Mouse (Mus musculus) heart, postnatal 0 days (tissue): ENCODE results near the gene Wfdc3. TPM values are rescaled to one million over a fixed set of nuclear protein-coding genes. Genes with fewer than 3 reads are reported as not detected.

Experiments used
- ATAC-seq: fragments of 200-750 bp; cut with Nextera tagmentation; 2 replicates; pipeline ENCODE4 v1.8.0; 2017; ENCODE audit warnings: low read depth, moderate number of reproducible peaks, moderate library complexity; ENCODE audit not compliant: insufficient read depth
- DNase-seq: peaks from one replicate; pipeline ENCODE4 v3.0.0-alpha.2; 2016; ENCODE audit warnings: low spot score
- H3K27ac ChIP-seq: fragments of 300-500 bp; sonication (generic); 2 replicates; pipeline ENCODE4 v1.5.1; 2014; ENCODE audit warnings: low read depth, mild to moderate bottlenecking
- H3K27me3 ChIP-seq: fragments of 300-500 bp; sonication (generic); 2 replicates; pipeline ENCODE4 v1.6.1; 2014; ENCODE audit warnings: low read length, mixed read lengths; ENCODE audit not compliant: control insufficient read depth, insufficient read depth
- H3K36me3 ChIP-seq: fragments of 300-500 bp; sonication (generic); replicated peaks from 2 replicates; pipeline ENCODE4 v1.6.1; 2014; ENCODE audit warnings: low read length, mixed read lengths; ENCODE audit not compliant: control insufficient read depth, insufficient read depth
- H3K4me1 ChIP-seq: fragments of 300-500 bp; sonication (generic); 2 replicates; pipeline ENCODE4 v1.6.1; 2014; ENCODE audit warnings: antibody characterized with exemption; ENCODE audit not compliant: control insufficient read depth, insufficient read depth
- H3K4me2 ChIP-seq: fragments of 300-500 bp; sonication (generic); 2 replicates; pipeline ENCODE4 v1.6.1; 2014; ENCODE audit warnings: low read depth, mild to moderate bottlenecking, low read length, moderate library complexity
- H3K4me3 ChIP-seq: fragments of 300-500 bp; sonication (generic); 2 replicates; pipeline ENCODE4 v1.5.1; 2014; ENCODE audit warnings: low read depth, low read length
- H3K9ac ChIP-seq: fragments of 300-500 bp; sonication (generic); replicated peaks from 2 replicates; pipeline ENCODE4 v1.6.1; 2014; ENCODE audit warnings: low read depth, low read length, mixed read lengths
- H3K9me3 ChIP-seq: fragments of 300-500 bp; sonication (generic); replicated peaks from 2 replicates; pipeline ENCODE4 v1.6.1; 2016; ENCODE audit warnings: low read length; ENCODE audit not compliant: control insufficient read depth
- CTCF ChIP-seq: IDR thresholded peaks from 2 replicates; pipeline ENCODE4 v1.5.1; 2016; ENCODE audit warnings: antibody characterized with exemption, control low read depth, low read depth
- EP300 ChIP-seq: IDR thresholded peaks from 2 replicates; pipeline ENCODE4 v1.6.1; 2016; ENCODE audit warnings: antibody characterized with exemption, low read depth
- WGBS: fragments of 180-500 bp; shearing (Covaris S2); extraction: QIAGEN DNeasy Blood & Tissue Kit; methylation state at CpG from one replicate; pipeline ENCODE4 v1.1.7; 2014; 5-methylcytosine and 5-hydroxymethylcytosine counted together
- polyA plus RNA-seq: library from polyadenylated mRNA; unstranded; fragments of >200 nt; fragmentation: Nextera tagmentation; extraction: Ambion mirVana; gene quantifications from 2 replicates; pipeline ENCODE4 v1.2.1, GENCODE M21; 2015
- total RNA-seq: library from RNA; depleted of rRNA; stranded (reverse); fragments of >200 nt; gene quantifications from 2 replicates; pipeline ENCODE4 v1.2.3, GENCODE M21; 2014; ENCODE audit warnings: low replicate concordance

Wfdc3 gene
- total and polyA plus RNA-seq, 2 experiments from 2014 or later = 0.46 TPM; not detected in 1

GRCm38 (mm10) chr2:164765841-164766240 is 20.1 kb upstream of the Wfdc3 start:
- Histone ChIP-seq H3K4me1 (0 out of 2 replicates have a peak, but pooled peaks cover 10% of the 10 kb centered on the region), H3K9ac (no peak overlapping the region), H3K36me3 (peaks cover 64% of the 10 kb centered on the region), H3K4me3 (no peak overlapping the region), H3K27me3 (no peaks in the 10 kb centered on the region), H3K9me3 (no peaks in the 10 kb centered on the region), H3K4me2 (no peak overlapping the region), H3K27ac (peak overlapping the region; percentile 36; the same call in 1 of the 2 replicates)
- no peak for DNase-seq
- WGBS = 44% methylated on average over 3 of the region's 3 CpGs
- TF ChIP-seq EP300 (no peak), CTCF (no peak)
- ATAC-seq = no peak

GRCm38 (mm10) chr2:164762593-164762992 is 16.9 kb upstream of the Wfdc3 start:
- WGBS = 82% methylated on average over 7 of the region's 7 CpGs

GRCm38 (mm10) chr2:164761971-164762370 is 16.2 kb upstream of the Wfdc3 start:
- WGBS = 93% methylated on average over 4 of the region's 4 CpGs
- ATAC-seq = no peak
- peaks cover 88% of the 10 kb centered on the region for H3K36me3 ChIP-seq

More at GRCm38 (mm10) chr2:164762593-164762992, 16.9 kb upstream of the Wfdc3 start:
- no peak for TF ChIP-seq EP300
- TF ChIP-seq CTCF = no peak
- DNase-seq = no peak
- Histone ChIP-seq H3K36me3 (peaks cover 87% of the 10 kb centered on the region), H3K4me2 (no peak overlapping the region), H3K9me3 (no peaks in the 10 kb centered on the region), H3K27me3 (no peaks in the 10 kb centered on the region), H3K4me1 (0 out of 2 replicates have a peak, but pooled peaks cover 4% of the 10 kb centered on the region), H3K4me3 (no peak overlapping the region), H3K9ac (no peak overlapping the region), H3K27ac (no peak overlapping the region)
- ATAC-seq = no peak

GRCm38 (mm10) chr2:164761502-164761901 is 15.8 kb upstream of the Wfdc3 start:
- Histone ChIP-seq H3K9me3 (no peaks in the 10 kb centered on the region), H3K27me3 (no peaks in the 10 kb centered on the region), H3K4me2 (no peak overlapping the region), H3K36me3 (peaks cover 89% of the 10 kb centered on the region), H3K4me1 (0 out of 2 replicates have a peak, but pooled peaks cover 4% of the 10 kb centered on the region), H3K9ac (no peak overlapping the region), H3K4me3 (no peak overlapping the region), H3K27ac (peak overlapping the region; percentile 18)
- WGBS = 67% methylated on average over 2 of the region's 2 CpGs
- TF ChIP-seq CTCF (no peak), EP300 (peak; percentile 22; the same call in 1 of the 2 replicates)
- peak; percentile 69 for ATAC-seq
- no peak for DNase-seq

More at GRCm38 (mm10) chr2:164761971-164762370, 16.2 kb upstream of the Wfdc3 start:
- Histone ChIP-seq H3K9me3 (no peaks in the 10 kb centered on the region), H3K9ac (no peak overlapping the region), H3K27me3 (no peaks in the 10 kb centered on the region), H3K4me1 (0 out of 2 replicates have a peak, but pooled peaks cover 4% of the 10 kb centered on the region), H3K4me2 (no peak overlapping the region), H3K4me3 (no peak overlapping the region), H3K27ac (0 out of 2 replicates have a peak overlapping the region, but pooled peaks have one; percentile 18)
- DNase-seq = no peak
- TF ChIP-seq CTCF = no peak
- TF ChIP-seq EP300 = peak; percentile 5; the same call in 1 of the 2 replicates

- Histone ChIP-seq H3K27me3 (no peaks in the 10 kb centered on the region), H3K4me3 (no peak overlapping the region), H3K9ac (no peak overlapping the region), H3K36me3 (peaks cover 89% of the 10 kb centered on the region), H3K27ac (peak overlapping the region; percentile 11; the same call in 1 of the 2 replicates), H3K4me2 (no peak overlapping the region), H3K4me1 (0 out of 2 replicates have a peak, but pooled peaks cover 4% of the 10 kb centered on the region), H3K9me3 (no peaks in the 10 kb centered on the region)
- ATAC-seq (no peak), DNase-seq (no peak)
- 72% methylated on average over 4 of the region's 4 CpGs for WGBS
- TF ChIP-seq CTCF = no peak; the same call in 1 of the 2 replicates
- no peak for TF ChIP-seq EP300
Measured at GRCm38 (mm10) chr2:164760059-164760833, 14.5 kb upstream of the Wfdc3 start.
